Mouse (Mus musculus): ENCODE results near the gene Speer3. TPM values are rescaled to one million over a fixed set of nuclear protein-coding genes. Genes with fewer than 3 reads are reported as not detected.

Speer3 gene
- not detected for polyA plus RNA-seq (2014; fragmentation: Illumina TruSeq; extraction: RNeasy Lipid Tissue Mini Kit (QIAGEN cat#74804); ENCODE audit: low read depth, low replicate concordance)

GRCm38 (mm10) chr5:13791319-13791718 lies at the start of gene Speer3:
Gene Speer3 (plus strand): TSS chr5:13791619.

Other genes with a start within 250 kb of the Speer3 start
- gene Sema3e, start 233.7 kb downstream of the Speer3 start, polyA plus RNA-seq (2014; fragmentation: Illumina TruSeq; extraction: RNeasy Lipid Tissue Mini Kit (QIAGEN cat#74804); ENCODE audit: low read depth, low replicate concordance): 0.21 TPM